Mouse (Mus musculus) intestine, embryonic 15.5 days (tissue): Measurements from ENCODE around the gene Ggta1. TPM values are rescaled to one million over a fixed set of nuclear protein-coding genes. Genes with fewer than 3 reads are reported as not detected.

Experiments used
- ATAC-seq: fragments of 200-750 bp; cut with Nextera tagmentation; 2 replicates; pipeline ENCODE4 v1.8.0; 2017; ENCODE audit warnings: moderate TSS enrichment, moderate library complexity
- H3K27ac ChIP-seq: fragments of 300-500 bp; sonication (generic); 2 replicates; pipeline ENCODE4 v1.5.1; 2015; ENCODE audit warnings: mild to moderate bottlenecking, inconsistent platforms
- H3K27me3 ChIP-seq: fragments of 300-500 bp; sonication (generic); replicated peaks from 2 replicates; pipeline ENCODE4 v1.6.1; 2015; ENCODE audit warnings: inconsistent platforms
- H3K36me3 ChIP-seq: fragments of 300-500 bp; sonication (generic); 2 replicates; pipeline ENCODE4 v1.6.1; 2015; ENCODE audit warnings: inconsistent platforms
- H3K4me1 ChIP-seq: fragments of 300-500 bp; sonication (generic); replicated peaks from 2 replicates; pipeline ENCODE4 v1.6.1; 2015; ENCODE audit warnings: inconsistent platforms
- H3K4me2 ChIP-seq: fragments of 300-500 bp; sonication (generic); replicated peaks from 2 replicates; pipeline ENCODE4 v1.6.1; 2015; ENCODE audit warnings: mild to moderate bottlenecking, inconsistent platforms
- H3K4me3 ChIP-seq: fragments of 300-500 bp; sonication (generic); replicated peaks from 2 replicates; pipeline ENCODE4 v1.5.1; 2015; ENCODE audit warnings: inconsistent platforms
- H3K9ac ChIP-seq: fragments of 300-500 bp; sonication (generic); 2 replicates; pipeline ENCODE4 v1.6.1; 2015; ENCODE audit warnings: inconsistent platforms
- H3K9me3 ChIP-seq: fragments of 300-500 bp; sonication (generic); 2 replicates; pipeline ENCODE4 v1.6.1; 2016; ENCODE audit warnings: inconsistent platforms
- WGBS: fragments of 180-500 bp; shearing (Covaris S2); methylation state at CpG from one replicate; pipeline ENCODE4 v1.1.7; 2015; 5-methylcytosine and 5-hydroxymethylcytosine counted together
- polyA plus RNA-seq: library from polyadenylated mRNA; unstranded; fragments of >200 nt; fragmentation: Nextera tagmentation; extraction: Ambion mirVana; gene quantifications from 2 replicates; pipeline ENCODE4 v1.2.1, GENCODE M21; 2015

Ggta1 gene
- polyA plus RNA-seq, 1 experiment from 2014 or later: 18.0 TPM

- H3K36me3 ChIP-seq: no peaks in the 10 kb centered on the region
- H3K9ac ChIP-seq: no peak overlapping the region
- peaks cover 9% of the 10 kb centered on the region; the same call in 1 of the 2 replicates for H3K4me1 ChIP-seq
- H3K27ac ChIP-seq: no peak overlapping the region
- H3K4me3 ChIP-seq: no peak overlapping the region
- no peak for ATAC-seq
- no peaks in the 10 kb centered on the region for H3K9me3 ChIP-seq
- WGBS: 86% methylated on average over 5 of the region's 5 CpGs
- no peaks in the 10 kb centered on the region for H3K27me3 ChIP-seq
- H3K4me2 ChIP-seq: no peak overlapping the region
Observed at GRCm38 (mm10) chr2:35451484-35452050, 11.5 kb downstream of the Ggta1 start.

- ATAC-seq: no peak
- Histone ChIP-seq H3K4me2 (no peak overlapping the region), H3K27ac (no peak overlapping the region), H3K4me3 (no peak overlapping the region), H3K4me1 (peaks cover 15% of the 10 kb centered on the region; the same call in 1 of the 2 replicates), H3K9me3 (no peaks in the 10 kb centered on the region), H3K36me3 (no peaks in the 10 kb centered on the region), H3K27me3 (no peaks in the 10 kb centered on the region), H3K9ac (no peak overlapping the region)
- WGBS: 87% methylated on average over 4 of the region's 4 CpGs
Observed at GRCm38 (mm10) chr2:35450856-35451255, 12.2 kb downstream of the Ggta1 start.

- Histone ChIP-seq H3K36me3 (no peaks in the 10 kb centered on the region), H3K4me3 (no peak overlapping the region), H3K4me2 (no peak overlapping the region), H3K9ac (no peak overlapping the region), H3K27ac (no peak overlapping the region), H3K9me3 (no peaks in the 10 kb centered on the region), H3K4me1 (peaks cover 24% of the 10 kb centered on the region), H3K27me3 (no peaks in the 10 kb centered on the region)
- 64% methylated on average over 12 of the region's 12 CpGs for WGBS
- ATAC-seq: no peak
Observed at GRCm38 (mm10) chr2:35449687-35450622, 13.1 kb downstream of the Ggta1 start.

GRCm38 (mm10) chr2:35448914-35449670, 13.9 kb downstream of the Ggta1 start:
- Histone ChIP-seq H3K4me2 (no peak overlapping the region), H3K27ac (no peak overlapping the region), H3K9ac (no peak overlapping the region), H3K4me3 (no peak overlapping the region), H3K27me3 (no peaks in the 10 kb centered on the region), H3K9me3 (no peaks in the 10 kb centered on the region), H3K36me3 (no peaks in the 10 kb centered on the region), H3K4me1 (peaks cover 29% of the 10 kb centered on the region)
- ATAC-seq: no peak
- WGBS: 82% methylated on average over 9 of the region's 9 CpGs

- WGBS: 50% methylated on average over 7 of the region's 7 CpGs
- Histone ChIP-seq H3K9me3 (no peaks in the 10 kb centered on the region), H3K4me3 (no peak overlapping the region), H3K36me3 (no peaks in the 10 kb centered on the region), H3K27me3 (no peaks in the 10 kb centered on the region), H3K4me2 (no peak overlapping the region), H3K4me1 (peaks cover 35% of the 10 kb centered on the region), H3K27ac (no peak overlapping the region), H3K9ac (no peak overlapping the region)
- no peak for ATAC-seq
Observed at GRCm38 (mm10) chr2:35448215-35448913, 14.7 kb downstream of the Ggta1 start.

GRCm38 (mm10) chr2:35447453-35447852, 15.6 kb downstream of the Ggta1 start:
- H3K27ac ChIP-seq: 0 out of 2 replicates have a peak overlapping the region, but pooled peaks have one; percentile 19
- peaks cover 35% of the 10 kb centered on the region for H3K4me1 ChIP-seq
- WGBS: 81% methylated on average over 7 of the region's 7 CpGs
- H3K4me2 ChIP-seq: no peak overlapping the region
- H3K36me3 ChIP-seq: no peaks in the 10 kb centered on the region
- no peaks in the 10 kb centered on the region for H3K27me3 ChIP-seq
- no peaks in the 10 kb centered on the region for H3K9me3 ChIP-seq
- H3K9ac ChIP-seq: no peak overlapping the region
- ATAC-seq: no peak
- no peak overlapping the region for H3K4me3 ChIP-seq

GRCm38 (mm10) chr2:35446798-35447197, 16.2 kb downstream of the Ggta1 start:
- Histone ChIP-seq H3K4me2 (no peak overlapping the region), H3K27me3 (no peaks in the 10 kb centered on the region), H3K9me3 (no peaks in the 10 kb centered on the region), H3K36me3 (no peaks in the 10 kb centered on the region), H3K27ac (peak overlapping the region; percentile 19; the same call in 1 of the 2 replicates), H3K4me3 (no peak overlapping the region), H3K9ac (no peak overlapping the region), H3K4me1 (peaks cover 37% of the 10 kb centered on the region)
- no peak for ATAC-seq
- WGBS: 76% methylated on average over 8 of the region's 8 CpGs

- H3K9me3 ChIP-seq: no peaks in the 10 kb centered on the region
- no peak overlapping the region for H3K4me3 ChIP-seq
- WGBS: 82% methylated on average over 5 of the region's 5 CpGs
- peaks cover 42% of the 10 kb centered on the region for H3K4me1 ChIP-seq
- H3K4me2 ChIP-seq: no peak overlapping the region
- no peaks in the 10 kb centered on the region for H3K27me3 ChIP-seq
- H3K27ac ChIP-seq: peak overlapping the region; percentile 63
- H3K36me3 ChIP-seq: no peaks in the 10 kb centered on the region
- H3K9ac ChIP-seq: no peak overlapping the region
- no peak for ATAC-seq
Observed at GRCm38 (mm10) chr2:35446300-35446699, 16.7 kb downstream of the Ggta1 start.

- Histone ChIP-seq H3K27ac (peak overlapping the region; percentile 63), H3K9me3 (no peaks in the 10 kb centered on the region), H3K36me3 (no peaks in the 10 kb centered on the region), H3K4me1 (peaks cover 43% of the 10 kb centered on the region), H3K4me2 (no peak overlapping the region), H3K4me3 (no peak overlapping the region), H3K9ac (no peak overlapping the region), H3K27me3 (no peaks in the 10 kb centered on the region)
- WGBS: 63% methylated on average over 7 of the region's 7 CpGs
- ATAC-seq: no peak
Observed at GRCm38 (mm10) chr2:35445610-35446009, 17.4 kb downstream of the Ggta1 start.

- 0 out of 2 replicates have a peak overlapping the region, but pooled peaks have one; percentile 14 for H3K9ac ChIP-seq
- no peaks in the 10 kb centered on the region for H3K36me3 ChIP-seq
- H3K4me1 ChIP-seq: peaks cover 46% of the 10 kb centered on the region
- 48% methylated on average over 6 of the region's 6 CpGs for WGBS
- ATAC-seq: no peak
- no peak overlapping the region for H3K4me3 ChIP-seq
- H3K9me3 ChIP-seq: no peaks in the 10 kb centered on the region
- H3K4me2 ChIP-seq: peak overlapping the region; percentile 34
- peak overlapping the region; percentile 63 for H3K27ac ChIP-seq
- H3K27me3 ChIP-seq: no peaks in the 10 kb centered on the region
Observed at GRCm38 (mm10) chr2:35444764-35445262, 18.2 kb downstream of the Ggta1 start.

- H3K27ac ChIP-seq: peak overlapping the region; percentile 63
- H3K4me2 ChIP-seq: peak overlapping the region; percentile 34
- no peaks in the 10 kb centered on the region for H3K36me3 ChIP-seq
- peaks cover 44% of the 10 kb centered on the region for H3K4me1 ChIP-seq
- no peak for ATAC-seq
- H3K27me3 ChIP-seq: no peaks in the 10 kb centered on the region
- H3K4me3 ChIP-seq: no peak overlapping the region
- H3K9me3 ChIP-seq: no peaks in the 10 kb centered on the region
- 0 out of 2 replicates have a peak overlapping the region, but pooled peaks have one; percentile 14 for H3K9ac ChIP-seq
- 48% methylated on average over 16 of the region's 16 CpGs for WGBS
Observed at GRCm38 (mm10) chr2:35443981-35444763, 18.9 kb downstream of the Ggta1 start.
